Mouse (Mus musculus) layer of hippocampus, adult 9-11 months (tissue): ENCODE data around the gene Anxa6.

Experiments
- DNase-seq: peaks from one replicate; pipeline ENCODE4 v3.0.0; 2022

The Anxa6 gene

DNA sequence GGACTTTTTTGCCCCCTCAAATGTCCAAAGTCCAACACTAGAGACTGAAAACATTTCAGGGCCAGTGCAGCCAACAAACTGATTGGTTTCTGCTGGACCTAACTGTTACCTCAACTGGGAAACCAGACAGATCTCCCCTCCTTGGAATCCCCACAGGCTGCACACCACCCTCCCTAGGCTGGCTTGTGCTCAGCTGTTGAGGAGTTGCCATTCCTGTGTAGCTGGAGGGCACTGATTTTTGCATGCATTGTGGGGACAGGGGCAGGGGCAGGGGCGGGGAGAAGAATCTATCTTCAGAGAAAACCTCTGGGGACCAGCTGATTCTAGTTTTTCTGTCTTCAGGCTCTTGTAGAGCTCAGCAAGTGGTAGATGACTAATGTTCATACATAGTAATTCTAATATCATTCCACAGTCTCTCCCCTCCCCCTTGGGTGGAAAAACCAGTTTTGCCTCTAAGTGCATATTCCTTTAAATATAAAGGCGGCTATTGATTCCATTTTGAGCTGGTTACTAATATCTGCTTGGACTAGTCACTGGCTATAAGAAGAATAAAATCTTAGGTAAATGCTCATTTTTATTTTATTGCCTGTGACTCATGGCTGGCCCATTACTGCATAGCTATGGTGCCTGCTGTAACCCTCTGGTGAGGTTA lies 5.9 kb downstream of the Anxa6 start:
- no peak for DNase-seq

DNA sequence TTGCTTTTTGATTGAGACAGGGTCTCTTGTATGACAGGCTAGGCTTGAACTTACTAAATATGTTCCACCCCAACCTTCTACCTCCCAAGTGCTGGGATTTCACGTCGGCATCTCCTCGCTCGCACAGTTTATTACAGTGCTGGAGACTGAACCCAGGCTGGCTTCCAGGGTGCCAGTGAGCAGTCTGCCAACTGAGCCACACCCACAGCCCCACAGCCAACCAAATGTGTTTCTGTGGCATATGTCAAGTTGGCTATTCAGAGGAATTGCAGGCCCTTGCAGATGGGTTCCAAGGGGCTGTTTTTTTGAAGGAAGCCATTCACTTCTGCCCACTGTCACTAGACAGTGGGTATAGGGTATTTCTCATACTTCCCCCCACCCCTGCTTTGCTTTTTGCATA lies 7.3 kb downstream of the Anxa6 start:
- no peak for DNase-seq

- DNase-seq: no peak
Measured at GRCm38 (mm10) chr11:55023583-55023982, 9.7 kb downstream of the Anxa6 start.

DNA sequence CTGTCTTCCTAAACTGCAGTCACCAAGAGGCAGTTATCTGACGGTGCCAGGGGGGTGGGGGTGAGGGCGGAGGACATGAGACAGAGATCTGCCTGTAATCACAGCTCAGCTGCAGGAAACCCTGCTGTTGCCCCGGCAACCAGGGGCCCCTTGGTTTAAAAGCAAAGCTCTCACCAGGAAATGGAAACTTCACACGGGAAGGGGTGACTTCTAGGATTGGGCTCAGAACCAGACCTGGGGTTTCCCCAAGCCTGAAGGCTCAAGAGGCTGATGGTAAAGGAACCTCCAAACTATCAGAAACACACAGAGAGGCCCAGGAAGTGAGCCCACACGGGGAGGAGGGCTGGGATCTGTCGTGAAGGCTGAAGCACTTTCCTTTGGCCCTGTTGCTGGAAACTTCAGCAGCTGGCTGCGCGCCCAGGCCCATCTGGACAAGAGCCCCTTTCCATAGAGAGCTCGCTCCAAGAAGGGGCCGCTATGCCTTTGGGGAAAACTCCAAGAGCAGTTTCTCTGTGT lies 10.1 kb downstream of the Anxa6 start:
- peak; percentile 66 for DNase-seq

DNA sequence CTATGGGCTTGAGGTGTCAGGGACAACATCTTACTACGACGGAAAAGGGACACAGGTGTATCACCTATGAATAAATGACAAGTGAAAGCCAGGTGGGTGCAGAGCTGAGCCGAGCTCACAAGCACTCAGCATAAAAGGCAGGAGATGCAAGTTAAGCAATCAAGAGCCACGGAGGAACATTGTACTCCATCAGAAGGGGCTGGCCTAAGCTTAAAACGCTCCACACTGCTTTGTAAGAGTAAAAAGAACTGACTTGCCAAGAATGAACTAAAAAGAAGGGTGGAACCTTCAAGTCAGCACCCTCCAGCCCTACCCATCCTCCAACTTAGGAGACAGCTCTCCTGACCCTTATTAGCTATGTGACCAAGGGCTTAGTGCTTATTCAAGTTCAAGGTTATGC lies 10.7 kb downstream of the Anxa6 start:
- no peak for DNase-seq

DNA sequence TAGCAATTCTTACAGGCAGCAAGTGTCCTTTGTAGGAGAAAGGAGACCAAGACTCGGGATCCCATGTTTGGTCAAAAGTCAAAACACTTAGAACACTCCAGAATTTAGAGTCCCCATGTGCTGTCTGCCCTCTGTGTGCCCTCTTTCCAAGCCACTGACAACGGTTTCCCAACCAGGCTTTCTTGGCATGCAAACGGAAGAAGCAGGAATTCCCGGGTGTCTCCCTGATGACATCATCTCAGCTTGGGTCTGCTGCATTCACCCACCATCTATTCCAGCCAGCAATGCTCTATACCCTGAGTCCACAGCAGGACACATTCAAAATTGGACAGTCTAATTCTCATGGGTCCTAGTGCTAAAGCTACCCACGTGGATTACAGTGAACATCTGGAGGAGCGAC lies 11.4 kb downstream of the Anxa6 start:
- DNase-seq: no peak

DNA sequence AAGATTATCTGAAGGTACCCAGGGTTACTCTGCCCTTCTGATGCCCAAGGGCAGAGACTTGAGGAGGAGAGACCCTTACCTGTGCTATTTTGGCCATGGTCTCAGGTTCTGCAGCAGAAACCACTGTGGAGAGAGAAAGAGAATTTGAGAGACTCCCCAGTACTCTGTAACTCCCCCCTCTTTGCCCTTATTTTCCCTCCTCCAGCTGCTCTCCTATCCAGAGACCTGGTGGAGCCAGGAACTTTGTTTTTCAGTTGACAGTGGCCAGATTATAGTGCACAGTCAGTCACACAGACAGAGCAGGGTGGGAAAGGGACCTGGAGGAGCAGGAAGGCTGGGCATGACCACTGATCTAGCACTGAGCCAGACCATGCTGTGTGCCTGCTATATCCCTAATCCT lies 11.8 kb downstream of the Anxa6 start:
- DNase-seq: no peak

GRCm38 (mm10) chr11:55019711-55020110 lies 13.5 kb downstream of the Anxa6 start:
- no peak for DNase-seq

GRCm38 (mm10) chr11:55018034-55018433 lies 15.2 kb downstream of the Anxa6 start:
- DNase-seq: no peak

GRCm38 (mm10) chr11:55017201-55017600 lies 16.0 kb downstream of the Anxa6 start:
- peak; percentile 38 for DNase-seq

DNA sequence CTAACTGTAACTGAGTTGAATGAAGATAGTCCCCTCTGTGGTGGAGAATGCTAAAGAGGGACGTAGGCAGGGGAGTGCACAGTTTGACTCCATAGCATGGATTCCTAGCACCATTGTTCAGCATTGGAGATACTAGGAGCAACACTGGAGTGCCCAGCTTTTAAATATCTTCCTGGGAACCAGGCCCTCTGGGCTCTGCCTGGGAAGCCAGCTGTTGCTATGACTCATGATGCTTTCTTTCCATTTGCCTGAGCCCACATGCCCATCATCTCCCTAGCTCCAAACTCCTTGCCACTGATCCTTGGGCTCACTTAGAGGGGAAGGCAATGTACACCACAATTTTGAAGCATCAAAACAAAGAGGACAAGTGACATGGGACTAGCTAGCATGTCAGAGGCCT lies 16.5 kb downstream of the Anxa6 start:
- no peak for DNase-seq

- DNase-seq: peak; percentile 42
Measured at GRCm38 (mm10) chr11:55015831-55016241, 17.4 kb downstream of the Anxa6 start.

- DNase-seq: no peak
Measured at GRCm38 (mm10) chr11:55015264-55015663, 18.0 kb downstream of the Anxa6 start.

DNA sequence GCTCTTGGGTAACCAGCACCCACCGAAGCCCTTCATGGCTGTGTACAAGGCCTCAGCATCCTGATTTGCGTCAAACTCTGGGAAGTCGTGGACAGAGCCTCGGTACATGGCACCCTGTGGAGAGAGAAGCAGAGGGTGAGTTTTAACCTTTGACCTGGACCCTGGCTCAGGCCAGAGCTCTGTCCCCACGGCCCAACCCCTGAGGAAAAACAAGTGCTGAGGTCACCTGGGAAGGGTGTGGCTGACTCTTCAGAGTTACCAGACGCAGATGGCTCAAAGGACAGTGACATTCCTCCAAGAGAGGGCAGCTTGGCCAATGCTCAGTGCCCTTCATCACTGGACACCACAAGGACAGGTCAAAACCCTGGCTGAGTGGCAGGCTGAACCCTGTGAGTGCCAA lies 19.4 kb downstream of the Anxa6 start:
- no peak for DNase-seq

- DNase-seq: no peak
Measured at GRCm38 (mm10) chr11:55012551-55013521, 20.4 kb downstream of the Anxa6 start.

- DNase-seq: no peak
Measured at GRCm38 (mm10) chr11:55011440-55011839, 21.8 kb downstream of the Anxa6 start.

GRCm38 (mm10) chr11:55008230-55008629 lies 25.0 kb downstream of the Anxa6 start:
- no peak for DNase-seq

GRCm38 (mm10) chr11:55005684-55006083 lies 27.6 kb downstream of the Anxa6 start:
- no peak for DNase-seq

DNA sequence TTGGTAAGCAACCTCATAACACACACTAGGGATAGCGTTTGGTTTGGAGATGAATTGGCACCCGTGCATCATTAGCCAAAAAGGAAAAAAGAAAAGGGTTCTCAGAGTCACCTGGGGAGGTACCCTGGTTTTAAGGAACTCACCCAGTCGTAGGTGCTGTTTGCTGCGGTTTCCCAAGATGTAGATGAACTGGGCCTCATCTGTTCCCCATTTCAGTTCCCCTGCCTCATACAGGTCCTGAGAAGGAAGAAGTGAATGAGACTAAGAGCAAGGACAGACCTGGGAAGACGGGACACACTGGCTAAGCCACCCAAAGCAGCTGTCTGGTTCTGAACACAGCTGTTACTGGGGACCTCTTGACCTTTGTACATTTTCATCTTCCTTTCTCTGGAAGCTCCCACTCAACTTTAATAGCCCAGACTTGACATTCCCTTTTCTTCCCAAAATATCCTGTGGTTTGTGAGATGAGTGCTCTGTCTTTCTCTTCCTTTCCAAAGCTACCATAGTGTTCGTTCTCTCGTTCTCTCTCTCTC lies 28.2 kb downstream of the Anxa6 start:
- no peak for DNase-seq

DNA sequence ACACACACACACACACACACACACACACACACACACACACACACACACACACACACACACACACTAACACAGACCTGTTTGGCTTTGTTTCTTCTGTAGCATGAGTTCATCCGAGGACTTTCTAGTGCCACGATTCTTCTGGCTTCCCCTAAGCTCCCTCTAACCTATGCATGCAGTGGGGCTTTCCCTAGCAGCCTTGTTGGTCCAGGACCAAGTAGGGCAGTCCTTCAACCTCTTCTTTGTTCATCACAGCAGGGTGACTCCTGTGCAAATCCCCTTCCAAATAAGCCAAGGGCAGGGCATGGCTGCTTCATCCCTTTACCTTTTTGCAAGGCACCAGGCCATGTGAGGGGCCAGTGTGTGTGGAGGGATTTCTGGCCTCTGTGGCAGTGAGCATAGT lies 34.5 kb downstream of the Anxa6 start:
- DNase-seq: no peak

DNA sequence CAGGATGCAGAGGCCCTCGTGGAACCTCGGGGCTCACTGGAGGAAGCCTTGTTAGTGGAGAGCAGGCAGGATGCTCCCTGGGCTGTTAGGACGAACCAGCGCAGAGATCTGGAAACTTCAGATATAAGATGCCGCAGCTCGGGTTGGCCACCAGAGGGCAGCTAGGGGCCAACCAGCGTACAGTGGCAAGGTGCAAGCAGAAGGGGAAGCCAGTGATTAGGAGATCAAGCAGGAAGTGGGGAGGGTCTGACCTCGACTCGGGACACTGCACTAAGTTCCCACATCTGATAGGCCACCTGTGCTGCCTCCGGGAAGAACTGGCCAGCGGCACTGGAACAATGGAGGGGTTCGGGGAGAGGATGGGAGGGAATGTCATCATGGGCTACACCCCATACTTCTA lies 35.0 kb downstream of the Anxa6 start:
- DNase-seq: peak; percentile 45

GRCm38 (mm10) chr11:54996176-54996575 lies 37.1 kb downstream of the Anxa6 start:
- DNase-seq: no peak

DNA sequence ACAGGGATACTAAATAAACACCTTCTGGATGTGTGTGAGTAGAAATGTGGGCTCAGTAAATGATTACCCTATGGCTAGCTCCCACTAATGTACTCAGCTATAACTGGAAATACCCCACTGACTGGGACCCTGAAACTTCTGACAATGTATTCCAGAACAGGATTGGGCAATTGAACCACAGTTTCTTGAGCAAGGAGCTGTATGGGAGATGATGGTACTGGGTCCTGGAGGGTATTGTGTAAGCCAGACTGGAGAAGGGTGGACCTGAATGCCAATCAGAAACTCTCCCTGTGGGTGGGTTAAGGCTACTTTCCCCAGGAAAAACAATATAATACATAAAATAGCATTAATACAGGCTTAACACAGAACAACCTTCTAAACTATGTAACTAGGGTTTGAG lies 43.3 kb downstream of the Anxa6 start:
- DNase-seq: no peak
